Mouse (Mus musculus): ENCODE results near the gene Gm5800. TPM values are rescaled to one million over a fixed set of nuclear protein-coding genes. Genes with fewer than 3 reads are reported as not detected.
A peak's percentile ranks its signal among the peaks of the same experiment; 100 is the strongest.
"Not testable (repeated sequence)": the region's sequence is repeated elsewhere in the genome, so short reads cannot be mapped to it uniquely, and the experiment has no call there.

Gene Gm5800
- polyA plus RNA-seq (2016; fragmentation: Nextera tagmentation; extraction: Ambion mirVana), result not detected in 2 replicates

GRCm38 (mm10) chr14:51717083-51717482 lies at the start of gene Gm5800:
Gm5800 (minus strand) TSS chr14:51717183.
- no peaks in the 10 kb centered on the region for H3K4me1 ChIP-seq
- no peak within 1 kb of the TSS for H3K27ac ChIP-seq
- H3K9me3 ChIP-seq, result no peaks in the 10 kb centered on the region
- no peak within 1 kb of the TSS for H3K4me3 ChIP-seq
- 45% methylated on average over 1 of the region's 1 CpGs for WGBS
- H3K36me3 ChIP-seq, result no peaks in the 10 kb centered on the region
- H3K27me3 ChIP-seq (ENCODE audit: insufficient read depth, poor library complexity, severe bottlenecking), result no peaks in the 10 kb centered on the region
- no peak for DNase-seq (ENCODE audit: low spot score)

- Histone ChIP-seq H3K4me3 (no peak overlapping the region), H3K4me1 (no peaks in the 10 kb centered on the region), H3K27ac (no peak overlapping the region), H3K9me3 (no peaks in the 10 kb centered on the region), H3K36me3 (no peaks in the 10 kb centered on the region), H3K27me3 (ENCODE audit: insufficient read depth, poor library complexity, severe bottlenecking) (no peaks in the 10 kb centered on the region)
- 67% methylated on average over 2 of the region's 2 CpGs for WGBS
- DNase-seq (ENCODE audit: low spot score), result no peak
These were observed 39.0 kb upstream of the Gm5800 start for GRCm38 (mm10) chr14:51755944-51756343.

GRCm38 (mm10) chr14:51740347-51741170 lies 23.6 kb upstream of the Gm5800 start:
- Histone ChIP-seq H3K36me3 (no peaks in the 10 kb centered on the region), H3K4me1 (peaks cover 15% of the 10 kb centered on the region), H3K27me3 (ENCODE audit: insufficient read depth, poor library complexity, severe bottlenecking) (peaks cover 55% of the 10 kb centered on the region), H3K4me3 (peak overlapping the region; percentile 65), H3K27ac (no peak overlapping the region), H3K9me3 (no peaks in the 10 kb centered on the region)
- DNase-seq (ENCODE audit: low spot score), result peak; percentile 74
- 1% methylated on average over 42 of the region's 42 CpGs for WGBS

GRCm38 (mm10) chr14:51739150-51739993 lies 22.4 kb upstream of the Gm5800 start:
- Histone ChIP-seq H3K4me1 (peaks cover 15% of the 10 kb centered on the region), H3K27me3 (ENCODE audit: insufficient read depth, poor library complexity, severe bottlenecking) (peaks cover 55% of the 10 kb centered on the region), H3K27ac (no peak overlapping the region), H3K9me3 (no peaks in the 10 kb centered on the region), H3K36me3 (no peaks in the 10 kb centered on the region), H3K4me3 (peak overlapping the region; percentile 65)
- no peak for DNase-seq (ENCODE audit: low spot score)
- WGBS, result 3% methylated on average over 24 of the region's 24 CpGs

GRCm38 (mm10) chr14:51738411-51739149 lies 21.6 kb upstream of the Gm5800 start:
- H3K27ac ChIP-seq, result no peak overlapping the region
- H3K9me3 ChIP-seq, result no peaks in the 10 kb centered on the region
- peak overlapping the region; percentile 65 for H3K4me3 ChIP-seq
- WGBS, result 3% methylated on average over 29 of the region's 29 CpGs
- peaks cover 15% of the 10 kb centered on the region for H3K4me1 ChIP-seq
- no peak for DNase-seq (ENCODE audit: low spot score)
- H3K27me3 ChIP-seq (ENCODE audit: insufficient read depth, poor library complexity, severe bottlenecking), result peaks cover 55% of the 10 kb centered on the region
- no peaks in the 10 kb centered on the region for H3K36me3 ChIP-seq

GRCm38 (mm10) chr14:51737967-51738366 lies 21.0 kb upstream of the Gm5800 start:
- no peak for DNase-seq (ENCODE audit: low spot score)
- H3K4me1 ChIP-seq, result peaks cover 15% of the 10 kb centered on the region
- H3K4me3 ChIP-seq, result no peak overlapping the region
- H3K36me3 ChIP-seq, result no peaks in the 10 kb centered on the region
- 14% methylated on average over 12 of the region's 12 CpGs for WGBS
- no peak overlapping the region for H3K27ac ChIP-seq
- peaks cover 55% of the 10 kb centered on the region for H3K27me3 ChIP-seq (ENCODE audit: insufficient read depth, poor library complexity, severe bottlenecking)
- H3K9me3 ChIP-seq, result no peaks in the 10 kb centered on the region

GRCm38 (mm10) chr14:51695368-51695767 lies 21.6 kb downstream of the Gm5800 start, which contains the start of gene Gm17079:
Gm17079 (minus strand) TSS chr14:51695468.
- not testable (repeated sequence) for H3K36me3 ChIP-seq; H3K4me1 ChIP-seq; H3K27ac ChIP-seq; H3K4me3 ChIP-seq; DNase-seq (ENCODE audit: low spot score); H3K9me3 ChIP-seq; H3K27me3 ChIP-seq (ENCODE audit: insufficient read depth, poor library complexity, severe bottlenecking)
- WGBS, result 87% methylated on average over 1 of the region's 2 CpGs

GRCm38 (mm10) chr14:51677269-51677668 lies 39.7 kb downstream of the Gm5800 start:
- DNase-seq (ENCODE audit: low spot score), result no peak
- Histone ChIP-seq H3K9me3 (no peaks in the 10 kb centered on the region), H3K4me1 (no peaks in the 10 kb centered on the region), H3K27ac (no peak overlapping the region), H3K27me3 (ENCODE audit: insufficient read depth, poor library complexity, severe bottlenecking) (no peaks in the 10 kb centered on the region), H3K36me3 (no peaks in the 10 kb centered on the region), H3K4me3 (no peak overlapping the region)
- whole genome bisulfite sequencing, result 88% methylated on average over 5 of the region's 5 CpGs

Other genes starting within 250 kb of the Gm5800 start
- gene Gm5622, start 164.4 kb downstream of the Gm5800 start, polyA plus RNA-seq (2016; fragmentation: Nextera tagmentation; extraction: Ambion mirVana), result 0.08 TPM in 1 of 2 replicates, not detected in the other
- not detected in 2 replicates for gene Gm17175, start 143.1 kb downstream of the Gm5800 start, polyA plus RNA-seq (2016; fragmentation: Nextera tagmentation; extraction: Ambion mirVana)
- gene Gm17174, start 125.0 kb downstream of the Gm5800 start, polyA plus RNA-seq (2016; fragmentation: Nextera tagmentation; extraction: Ambion mirVana), result not detected in 2 replicates
- not detected in 2 replicates for gene Gm17078, start 105.9 kb downstream of the Gm5800 start, polyA plus RNA-seq (2016; fragmentation: Nextera tagmentation; extraction: Ambion mirVana)
- gene Gm4181, start 81.5 kb downstream of the Gm5800 start, polyA plus RNA-seq (2016; fragmentation: Nextera tagmentation; extraction: Ambion mirVana), result not detected in 2 replicates
- not detected in 2 replicates for gene Gm17079, start 21.7 kb downstream of the Gm5800 start, polyA plus RNA-seq (2016; fragmentation: Nextera tagmentation; extraction: Ambion mirVana)
- gene Ang4, start 56.4 kb upstream of the Gm5800 start, polyA plus RNA-seq (2016; fragmentation: Nextera tagmentation; extraction: Ambion mirVana), result not detected in 2 replicates
- gene AY358078, start 82.9 kb upstream of the Gm5800 start, polyA plus RNA-seq (2016; fragmentation: Nextera tagmentation; extraction: Ambion mirVana), result not detected in 2 replicates
- not detected in 2 replicates for gene Ear6, start 136.5 kb upstream of the Gm5800 start, polyA plus RNA-seq (2016; fragmentation: Nextera tagmentation; extraction: Ambion mirVana)
- 40.0 and 45.1 TPM in 2 replicates for gene Mettl17, start 167.7 kb upstream of the Gm5800 start, polyA plus RNA-seq (2016; fragmentation: Nextera tagmentation; extraction: Ambion mirVana)
- gene Slc39a2, start 175.7 kb upstream of the Gm5800 start, polyA plus RNA-seq (2016; fragmentation: Nextera tagmentation; extraction: Ambion mirVana), result 0.53 and 0.63 TPM in 2 replicates
- gene Ndrg2, start 197.0 kb upstream of the Gm5800 start, polyA plus RNA-seq (2016; fragmentation: Nextera tagmentation; extraction: Ambion mirVana), result 92.7 and 155 TPM in 2 replicates
- gene Tppp2, start 201.2 kb upstream of the Gm5800 start, polyA plus RNA-seq (2016; fragmentation: Nextera tagmentation; extraction: Ambion mirVana), result not detected in 2 replicates
- not detected in 2 replicates for gene Rnase13, start 205.6 kb upstream of the Gm5800 start, polyA plus RNA-seq (2016; fragmentation: Nextera tagmentation; extraction: Ambion mirVana)

Measured in heart, embryonic 10.5 days (tissue).